Mouse (Mus musculus) urinary bladder, postnatal 0 days (tissue): ENCODE data around the gene Kynu. TPM values are rescaled to one million over a fixed set of nuclear protein-coding genes. Genes with fewer than 3 reads are reported as not detected.

ENCODE experiments used
- polyA plus RNA-seq: library from polyadenylated mRNA; unstranded; fragments of >200 nt; fragmentation: Nextera tagmentation; extraction: Ambion mirVana; gene quantifications from 2 replicates; pipeline ENCODE4 v1.2.1, GENCODE M21; 2015

Gene Kynu
- 0.16 and 0.27 TPM in 2 replicates for polyA plus RNA-seq

GRCm38 (mm10) chr2:43555062-43555888 lies at the start of gene Kynu:
Gene Kynu (plus strand): TSS chr2:43555329.

Other genes with a start within 250 kb of the Kynu start
- gene Arhgap15, start 193.5 kb downstream of the Kynu start, polyA plus RNA-seq = 0.95 and 1.3 TPM in 2 replicates